Mouse (Mus musculus) erythroblast, embryonic 14.5 days (primary cell): Measurements from ENCODE around the gene Gngt2.

Source experiments
- GATA1 ChIP-seq: IDR thresholded peaks from 2 replicates; pipeline ENCODE4 v1.6.1; 2012; ENCODE audit warnings: low read length, inconsistent platforms, mixed read lengths
- TAL1 ChIP-seq: IDR thresholded peaks from 3 replicates; pipeline ENCODE4 v1.6.1; 2012; ENCODE audit warnings: low read length, inconsistent platforms, mixed read lengths

GRCm38 (mm10) chr11:95857306-95857705 lies 20.3 kb downstream of the Gngt2 start:
- TF ChIP-seq GATA1 (no peak), TAL1 (no peak)
